Mouse (Mus musculus): ENCODE data around the gene Krt83.

Gene Krt83

GRCm38 (mm10) chr15:101472952-101473528, 18.3 kb downstream of the Krt83 start, which contains the start of gene Krt86:
TSS of gene Krt86 (plus strand) at chr15:101473478.
- no peak for DNase-seq (ENCODE audit: low spot score in 2 of 2)

GRCm38 (mm10) chr15:101469093-101469492, 22.2 kb downstream of the Krt83 start:
- DNase-seq (ENCODE audit: low spot score in 2 of 2): no peak

- DNase-seq (ENCODE audit: low spot score in 2 of 2): no peak
Observed at GRCm38 (mm10) chr15:101463651-101464050, 27.7 kb downstream of the Krt83 start, which contains the start of gene Krt81. TSS of gene Krt81 (minus strand) at chr15:101463751.

GRCm38 (mm10) chr15:101459283-101459682, 32.0 kb downstream of the Krt83 start:
- no peak for DNase-seq (ENCODE audit: low spot score in 2 of 2)

GRCm38 (mm10) chr15:101458361-101458930, 32.9 kb downstream of the Krt83 start:
- DNase-seq (ENCODE audit: low spot score in 2 of 2): no peak

- no peak for DNase-seq (ENCODE audit: low spot score in 2 of 2)
Observed at GRCm38 (mm10) chr15:101455891-101456290, 35.4 kb downstream of the Krt83 start.

GRCm38 (mm10) chr15:101455292-101455691, 36.0 kb downstream of the Krt83 start:
- DNase-seq (ENCODE audit: low spot score in 2 of 2): no peak

GRCm38 (mm10) chr15:101454774-101455173, 36.5 kb downstream of the Krt83 start:
- DNase-seq (ENCODE audit: low spot score in 2 of 2): no peak

GRCm38 (mm10) chr15:101453093-101453736, 38.1 kb downstream of the Krt83 start:
- DNase-seq (ENCODE audit: low spot score in 2 of 2): peak; percentile 54 to 74

- no peak for DNase-seq (ENCODE audit: low spot score in 2 of 2)
Observed at GRCm38 (mm10) chr15:101447444-101447843, 43.9 kb downstream of the Krt83 start, which contains the start of gene Krt88. TSS of gene Krt88 (plus strand) at chr15:101447744.

- no peak for DNase-seq (ENCODE audit: low spot score in 2 of 2)
Observed at GRCm38 (mm10) chr15:101446572-101446971, 44.7 kb downstream of the Krt83 start.

GRCm38 (mm10) chr15:101440837-101441236, 50.5 kb downstream of the Krt83 start:
- DNase-seq (ENCODE audit: low spot score in 2 of 2): no peak

- DNase-seq (ENCODE audit: low spot score in 2 of 2): no peak
Observed at GRCm38 (mm10) chr15:101438555-101438954, 52.8 kb downstream of the Krt83 start, which contains the start of gene Krt87. TSS of gene Krt87 (minus strand) at chr15:101438804.

GRCm38 (mm10) chr15:101436611-101437010, 54.7 kb downstream of the Krt83 start:
- no peak for DNase-seq (ENCODE audit: low spot score in 2 of 2)
